Mouse (Mus musculus) liver, embryonic 14.5 days (tissue): ENCODE data around the gene 4931429L15Rik.

Experiments
- CTCF ChIP-seq: IDR thresholded peaks from 2 replicates; pipeline ENCODE4 v1.5.1; 2016; ENCODE audit warnings: antibody characterized with exemption, low read depth, control low read depth
- EP300 ChIP-seq: IDR thresholded peaks from 2 replicates; pipeline ENCODE4 v1.6.1; 2016; ENCODE audit warnings: antibody characterized with exemption, low read depth

- no peak for TF ChIP-seq CTCF
- no peak for TF ChIP-seq EP300
Observed at GRCm38 (mm10) chr9:46345887-46346665, 26.3 kb upstream of the 4931429L15Rik start.
